Mouse (Mus musculus): ENCODE measurements around the gene Hace1.

Hace1 gene

GRCm38 (mm10) chr10:45706849-45707248 lies 129.2 kb downstream of the Hace1 start:
- DNase-seq = no peak

DNA sequence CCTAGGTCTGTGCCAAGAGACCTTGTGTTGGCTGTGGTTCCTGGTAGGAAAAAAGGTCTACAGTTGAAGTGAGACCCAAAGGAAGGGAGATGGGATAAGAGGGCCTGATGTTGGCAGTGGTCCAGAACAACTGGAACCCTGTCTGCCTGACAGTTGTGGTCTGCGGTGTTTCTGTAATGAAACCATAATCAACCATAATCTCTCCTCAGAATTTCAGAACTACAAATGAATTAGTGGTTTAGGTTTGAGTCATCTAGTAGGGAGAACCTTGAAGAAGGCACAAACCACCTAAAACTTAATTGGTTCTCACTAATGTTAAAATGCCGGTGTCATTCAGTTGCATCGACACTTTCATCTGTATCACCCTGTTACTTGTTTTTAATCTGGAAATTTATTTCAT lies 133.2 kb downstream of the Hace1 start:
- no peak for DNase-seq

GRCm38 (mm10) chr10:45711348-45711747 lies 133.7 kb downstream of the Hace1 start:
- DNase-seq = no peak
